9 mouse cellular contexts compared by ENCODE assay signal in the genomic region with DNA sequence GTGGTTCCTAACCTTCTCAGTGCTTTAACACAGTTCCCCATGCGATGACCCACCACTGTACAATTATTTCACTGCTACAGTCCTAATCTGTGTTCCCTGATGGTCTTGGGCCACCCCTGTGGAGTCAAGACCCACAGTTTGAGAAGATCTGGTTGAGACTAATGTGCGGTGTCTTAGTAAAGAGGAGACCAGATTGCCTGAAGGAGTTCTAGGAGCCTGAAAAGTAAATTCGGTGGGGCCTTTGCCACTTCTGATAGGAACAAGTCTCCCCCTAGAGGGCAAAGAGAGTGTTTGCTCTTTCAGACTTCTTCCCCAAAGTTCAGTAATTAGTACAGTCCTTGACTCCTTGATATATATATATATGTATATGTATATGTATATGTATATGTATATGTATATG. TPM values are rescaled to one million over a fixed set of nuclear protein-coding genes. Genes with fewer than 3 reads are reported as not detected.
A peak's percentile ranks its signal among the peaks of the same experiment; 100 is the strongest.
DNase-seq lines count a peak whose midpoint lies in the region; ATAC-seq and TF ChIP-seq lines count a peak whose summit lies in the region.
"Had no signal": no experiment of that assay in that cellular context is flagged by ENCODE, and none has a peak within 500 bp of the region (broad histone marks: within the 10 kb centered on the region; RNA-seq: fewer than 3 reads in every experiment).

No protein-coding gene starts in this region.

- H3K36me3 ChIP-seq in forebrain, postnatal 0 days (ENCODE audit: insufficient read depth) = no peaks in the 10 kb centered on the region
- no peaks in the 10 kb centered on the region for H3K36me3 ChIP-seq in forebrain, embryonic 13.5 days (ENCODE audit: poor library complexity, severe bottlenecking)
- no peaks in the 10 kb centered on the region for H3K36me3 ChIP-seq in neural tube, embryonic 15.5 days
- no peaks in the 10 kb centered on the region for H3K36me3 ChIP-seq in forebrain, embryonic 12.5 days (replicated peaks)

- H3K27ac ChIP-seq in forebrain, postnatal 0 days (ENCODE audit: low read depth, low read length) = no peak overlapping the region
- no peak overlapping the region for H3K27ac ChIP-seq in forebrain, embryonic 13.5 days
- H3K27ac ChIP-seq in neural tube, embryonic 15.5 days (replicated peaks) = no peak overlapping the region
- H3K27ac ChIP-seq in forebrain, embryonic 12.5 days = no peak overlapping the region
- H3K27ac ChIP-seq: macrophage had no signal

- peak; percentile 67 for DNase-seq in forebrain, postnatal 0 days
- peak; percentile 30 for DNase-seq in neural tube, embryonic 10.5 days (ENCODE audit: extremely low spot score, low spot score)
- peak; percentile 83 for DNase-seq in embryo, embryonic 10 days (ENCODE audit: low spot score)
- peak; percentile 54 for DNase-seq in lung, postnatal 36 days
- DNase-seq in layer of hippocampus, adult 8-10 months (ENCODE audit: low spot score in 2 of 2) = no peak

- H3K9ac ChIP-seq in forebrain, postnatal 0 days = no peak overlapping the region
- no peak overlapping the region for H3K9ac ChIP-seq in forebrain, embryonic 13.5 days
- no peak overlapping the region for H3K9ac ChIP-seq in neural tube, embryonic 15.5 days (replicated peaks)
- no peak overlapping the region for H3K9ac ChIP-seq in forebrain, embryonic 12.5 days

- ATAC-seq in forebrain, postnatal 0 days = peak; percentile 54; the same call in 1 of the 2 replicates
- ATAC-seq in forebrain, embryonic 13.5 days = no peak
- ATAC-seq in neural tube, embryonic 15.5 days (ENCODE audit: low FRiP score) = no peak
- ATAC-seq in forebrain, embryonic 12.5 days (ENCODE audit: low FRiP score) = no peak

- TF ChIP-seq CTCF in forebrain, postnatal 0 days (IDR thresholded peaks at IDR 0.05; ENCODE audit: low read depth) = peak; percentile 66

- no peak overlapping the region for H3K4me2 ChIP-seq in forebrain, postnatal 0 days (ENCODE audit: low read depth)
- H3K4me2 ChIP-seq in forebrain, embryonic 13.5 days = no peak overlapping the region
- H3K4me2 ChIP-seq in neural tube, embryonic 15.5 days = no peak overlapping the region
- no peak overlapping the region for H3K4me2 ChIP-seq in forebrain, embryonic 12.5 days

- H3K4me3 ChIP-seq in forebrain, postnatal 0 days (ENCODE audit: low read depth, low read length) = no peak overlapping the region
- H3K4me3 ChIP-seq in forebrain, embryonic 13.5 days = no peak overlapping the region
- no peak overlapping the region for H3K4me3 ChIP-seq in neural tube, embryonic 15.5 days (replicated peaks)
- H3K4me3 ChIP-seq in forebrain, embryonic 12.5 days (replicated peaks) = no peak overlapping the region

- no peaks in the 10 kb centered on the region for H3K4me1 ChIP-seq in forebrain, postnatal 0 days (ENCODE audit: insufficient read depth)
- no peaks in the 10 kb centered on the region for H3K4me1 ChIP-seq in forebrain, embryonic 13.5 days
- no peaks in the 10 kb centered on the region for H3K4me1 ChIP-seq in neural tube, embryonic 15.5 days
- H3K4me1 ChIP-seq in forebrain, embryonic 12.5 days = peaks cover 3% of the 10 kb centered on the region; the same call in 1 of the 2 replicates

- H3K9me3 ChIP-seq in forebrain, postnatal 0 days (ENCODE audit: low read length) = no peaks in the 10 kb centered on the region
- H3K9me3 ChIP-seq in forebrain, embryonic 13.5 days (replicated peaks) = no peaks in the 10 kb centered on the region
- no peaks in the 10 kb centered on the region for H3K9me3 ChIP-seq in neural tube, embryonic 15.5 days (replicated peaks)
- no peaks in the 10 kb centered on the region for H3K9me3 ChIP-seq in forebrain, embryonic 12.5 days

- H3K27me3 ChIP-seq in forebrain, postnatal 0 days (ENCODE audit: insufficient read depth, low read length) = no peaks in the 10 kb centered on the region
- no peaks in the 10 kb centered on the region for H3K27me3 ChIP-seq in forebrain, embryonic 13.5 days
- no peaks in the 10 kb centered on the region for H3K27me3 ChIP-seq in neural tube, embryonic 15.5 days (replicated peaks)
- no peaks in the 10 kb centered on the region for H3K27me3 ChIP-seq in forebrain, embryonic 12.5 days

- 33% methylated on average over 3 of the region's 3 CpGs for WGBS in forebrain, postnatal 0 days
- 34% methylated on average over 3 of the region's 3 CpGs for WGBS in forebrain, embryonic 13.5 days
- 34% methylated on average over 3 of the region's 3 CpGs for WGBS in neural tube, embryonic 15.5 days
- 27% methylated on average over 3 of the region's 3 CpGs for WGBS in forebrain, embryonic 12.5 days

RNA-seq across cellular contexts. Expression of gene Asb8, which starts 11.8 kb away (rescaled TPM):
- 46.3 and 56.9 TPM in 2 replicates for total RNA-seq in forebrain, postnatal 0 days (2014; rRNA removed)
- polyA plus RNA-seq in forebrain, postnatal 0 days (2015; fragmentation: Nextera tagmentation; extraction: Ambion mirVana) = 36.5 and 46.8 TPM in 2 replicates
- polyA plus RNA-seq in forebrain, embryonic 13.5 days (2015; fragmentation: Nextera tagmentation; extraction: Ambion mirVana) = 41.4 and 45.8 TPM in 2 replicates
- polyA plus RNA-seq in neural tube, embryonic 15.5 days (2015; fragmentation: Nextera tagmentation; extraction: Ambion mirVana) = 61.9 and 62.5 TPM in 2 replicates
- 10 to 100 TPM; 50.7 to 55.0 (median 54.3) TPM for total RNA-seq in layer of hippocampus, adult 8-10 months (2022)
- 38.4 and 44.8 TPM in 2 replicates for polyA plus RNA-seq in forebrain, embryonic 12.5 days (2016; fragmentation: Nextera tagmentation; extraction: Ambion mirVana)

RNA-seq across cellular contexts. Expression of gene Ccdc184, which starts 13.3 kb away (rescaled TPM):
- 50.7 and 66.0 TPM in 2 replicates for total RNA-seq in forebrain, postnatal 0 days (2014; rRNA removed)
- polyA plus RNA-seq in forebrain, postnatal 0 days (2015; fragmentation: Nextera tagmentation; extraction: Ambion mirVana) = 56.3 and 68.9 TPM in 2 replicates
- 19.4 and 25.6 TPM in 2 replicates for polyA plus RNA-seq in forebrain, embryonic 13.5 days (2015; fragmentation: Nextera tagmentation; extraction: Ambion mirVana)
- polyA plus RNA-seq in neural tube, embryonic 15.5 days (2015; fragmentation: Nextera tagmentation; extraction: Ambion mirVana) = 98.5 and 116 TPM in 2 replicates
- 10 to 100 TPM in 3 of 4 experiments, 1 to 10 TPM in 1; 9.8 to 11.9 (median 10.6) TPM for total RNA-seq in layer of hippocampus, adult 8-10 months (2022)
- 15.9 and 19.6 TPM in 2 replicates for polyA plus RNA-seq in forebrain, embryonic 12.5 days (2016; fragmentation: Nextera tagmentation; extraction: Ambion mirVana)
- polyA plus RNA-seq: macrophage had no signal

RNA-seq across cellular contexts. Expression of gene Olfr288, which starts 41.7 kb away (rescaled TPM):
- total RNA-seq in forebrain, postnatal 0 days (2014; rRNA removed) = not detected in 2 replicates
- 0.10 TPM in 1 of 2 replicates, not detected in the other for polyA plus RNA-seq in forebrain, postnatal 0 days (2015; fragmentation: Nextera tagmentation; extraction: Ambion mirVana)
- not detected in 2 replicates for polyA plus RNA-seq in forebrain, embryonic 13.5 days (2015; fragmentation: Nextera tagmentation; extraction: Ambion mirVana)
- polyA plus RNA-seq in neural tube, embryonic 15.5 days (2015; fragmentation: Nextera tagmentation; extraction: Ambion mirVana) = not detected in 2 replicates
- not detected for total RNA-seq in layer of hippocampus, adult 8-10 months (2022)
- not detected in 2 replicates for polyA plus RNA-seq in forebrain, embryonic 12.5 days (2016; fragmentation: Nextera tagmentation; extraction: Ambion mirVana)
- polyA plus RNA-seq: macrophage had no signal

Comparison
In these comparisons a context has a peak if more than half of its experiments do, and no peak if none do; other contexts are left out.
1. DNase-seq: peak in forebrain, postnatal 0 days (single experiment), neural tube, embryonic 10.5 days (single experiment), embryo, embryonic 10 days (single experiment) and lung, postnatal 36 days (single experiment); none in layer of hippocampus, adult 8-10 months (0 of 2).